Mouse (Mus musculus) embryonic facial prominence, embryonic 13.5 days (tissue): ENCODE data around the gene Lhfpl3. TPM values are rescaled to one million over a fixed set of nuclear protein-coding genes. Genes with fewer than 3 reads are reported as not detected.

Experiments
- ATAC-seq: fragments of 200-750 bp; cut with Nextera tagmentation; 2 replicates; pipeline ENCODE4 v1.8.0; 2017; ENCODE audit warnings: low read depth; ENCODE audit not compliant: insufficient number of reproducible peaks, insufficient read depth, low FRiP score, low TSS enrichment
- H3K27ac ChIP-seq: fragments of 300-500 bp; sonication (generic); 2 replicates; pipeline ENCODE4 v1.5.1; 2015; ENCODE audit warnings: moderate library complexity, mild to moderate bottlenecking, inconsistent platforms
- H3K27me3 ChIP-seq: fragments of 300-500 bp; sonication (generic); 2 replicates; pipeline ENCODE4 v1.6.1; 2015; ENCODE audit warnings: mild to moderate bottlenecking, inconsistent platforms
- H3K36me3 ChIP-seq: fragments of 300-500 bp; sonication (generic); 2 replicates; pipeline ENCODE4 v1.6.1; 2015; ENCODE audit warnings: mild to moderate bottlenecking, inconsistent platforms
- H3K4me1 ChIP-seq: fragments of 300-500 bp; sonication (generic); 2 replicates; pipeline ENCODE4 v1.6.1; 2015; ENCODE audit warnings: inconsistent platforms
- H3K4me2 ChIP-seq: fragments of 300-500 bp; sonication (generic); 2 replicates; pipeline ENCODE4 v1.6.1; 2015; ENCODE audit warnings: moderate library complexity, mild to moderate bottlenecking, inconsistent platforms
- H3K4me3 ChIP-seq: fragments of 300-500 bp; sonication (generic); 2 replicates; pipeline ENCODE4 v1.5.1; 2015; ENCODE audit warnings: mild to moderate bottlenecking, inconsistent platforms
- H3K9ac ChIP-seq: fragments of 300-500 bp; sonication (generic); 2 replicates; pipeline ENCODE4 v1.6.1; 2015; ENCODE audit warnings: mild to moderate bottlenecking, inconsistent platforms
- H3K9me3 ChIP-seq: fragments of 300-500 bp; sonication (generic); 2 replicates; pipeline ENCODE4 v1.6.1; 2016; ENCODE audit warnings: inconsistent platforms
- WGBS: fragments of 180-500 bp; shearing (Covaris S2); methylation state at CpG from one replicate; pipeline ENCODE4 v1.1.7; 2015; ENCODE audit warnings: mixed read lengths; 5-methylcytosine and 5-hydroxymethylcytosine counted together
- polyA plus RNA-seq: library from polyadenylated mRNA; unstranded; fragments of >200 nt; fragmentation: Nextera tagmentation; extraction: Ambion mirVana; gene quantifications from 2 replicates; pipeline ENCODE4 v1.2.1, GENCODE M21; 2015

Gene Lhfpl3
- polyA plus RNA-seq, 1 experiment from 2014 or later, result 0.87 TPM

DNA sequence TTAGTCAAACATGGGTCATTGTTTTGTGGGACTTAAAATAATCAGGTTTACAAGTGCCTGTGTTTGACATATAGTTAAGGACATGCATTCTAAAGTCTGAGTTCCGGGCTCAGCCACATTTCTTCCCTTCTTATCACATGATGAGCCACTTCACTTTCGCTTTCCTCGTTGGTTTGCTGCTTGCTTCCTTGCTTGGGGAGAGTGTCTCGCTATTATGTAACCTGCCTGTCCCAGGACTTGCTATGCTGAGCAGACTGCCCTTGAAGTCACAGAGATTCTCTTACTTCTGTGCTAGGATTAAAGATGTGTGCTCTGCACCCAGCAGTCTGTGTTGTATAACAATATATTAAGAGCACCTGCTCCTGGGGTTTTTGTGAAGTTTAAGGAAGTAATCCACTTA is 110.6 kb downstream of the Lhfpl3 start:
- no peak overlapping the region for H3K9ac ChIP-seq
- no peak for ATAC-seq
- no peak overlapping the region for H3K4me2 ChIP-seq
- H3K36me3 ChIP-seq, result no peaks in the 10 kb centered on the region
- no peaks in the 10 kb centered on the region; the same call in 1 of the 2 replicates for H3K27me3 ChIP-seq
- WGBS, result 76% methylated on average over 4 of the region's 4 CpGs
- H3K9me3 ChIP-seq, result no peaks in the 10 kb centered on the region
- no peak overlapping the region for H3K4me3 ChIP-seq
- no peak overlapping the region for H3K27ac ChIP-seq
- no peaks in the 10 kb centered on the region for H3K4me1 ChIP-seq

DNA sequence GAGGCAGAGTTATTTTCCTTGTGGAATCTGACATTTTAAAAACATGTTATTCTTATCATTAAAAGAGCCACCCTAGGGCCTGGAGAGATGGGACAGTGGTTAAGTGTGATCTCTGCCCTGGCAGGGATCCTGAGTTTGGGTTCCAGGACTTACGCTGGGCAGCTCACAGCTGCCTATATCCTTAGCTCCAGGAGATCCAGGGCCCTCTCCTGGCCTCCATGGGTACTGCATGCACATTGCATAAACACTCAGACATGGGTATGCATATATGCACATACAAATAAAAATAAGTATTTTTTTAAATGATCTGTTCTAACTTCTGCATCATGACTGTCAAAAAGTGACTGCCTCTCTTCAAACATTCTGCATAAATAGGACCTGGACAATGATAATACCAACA is 115.5 kb downstream of the Lhfpl3 start:
- no peak for ATAC-seq
- Histone ChIP-seq H3K27ac (no peak overlapping the region), H3K9ac (no peak overlapping the region), H3K36me3 (no peaks in the 10 kb centered on the region), H3K4me1 (no peaks in the 10 kb centered on the region), H3K27me3 (peaks cover under 1% of the 10 kb centered on the region), H3K9me3 (no peaks in the 10 kb centered on the region), H3K4me2 (no peak overlapping the region), H3K4me3 (no peak overlapping the region)
- 53% methylated on average over 1 of the region's 1 CpGs for WGBS

DNA sequence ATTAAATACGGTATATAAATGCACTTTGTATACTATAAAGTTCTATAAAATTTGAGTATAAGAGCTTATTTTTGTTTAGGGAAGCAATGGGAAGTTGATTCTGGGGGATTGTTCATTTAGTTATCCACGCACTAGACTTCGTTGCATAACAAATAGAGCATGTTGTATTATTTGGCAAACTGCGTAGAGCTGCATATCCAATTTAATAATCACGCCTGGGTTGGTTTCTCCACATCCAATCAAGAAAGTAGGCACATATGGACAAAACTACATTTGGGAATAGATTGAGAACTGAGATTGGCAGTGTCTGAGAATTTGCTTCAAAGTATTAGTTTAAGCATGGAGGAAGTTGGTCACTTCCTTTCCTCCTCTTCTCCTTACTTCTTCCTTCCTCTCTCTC is 123.2 kb downstream of the Lhfpl3 start:
- H3K36me3 ChIP-seq, result no peaks in the 10 kb centered on the region
- WGBS, result 59% methylated on average over 5 of the region's 5 CpGs
- H3K9ac ChIP-seq, result no peak overlapping the region
- H3K4me2 ChIP-seq, result no peak overlapping the region
- H3K27ac ChIP-seq, result no peak overlapping the region
- H3K27me3 ChIP-seq, result peaks cover 15% of the 10 kb centered on the region; the same call in 1 of the 2 replicates
- peaks cover 5% of the 10 kb centered on the region; the same call in 1 of the 2 replicates for H3K4me1 ChIP-seq
- no peak for ATAC-seq
- H3K9me3 ChIP-seq, result no peaks in the 10 kb centered on the region
- H3K4me3 ChIP-seq, result no peak overlapping the region

DNA sequence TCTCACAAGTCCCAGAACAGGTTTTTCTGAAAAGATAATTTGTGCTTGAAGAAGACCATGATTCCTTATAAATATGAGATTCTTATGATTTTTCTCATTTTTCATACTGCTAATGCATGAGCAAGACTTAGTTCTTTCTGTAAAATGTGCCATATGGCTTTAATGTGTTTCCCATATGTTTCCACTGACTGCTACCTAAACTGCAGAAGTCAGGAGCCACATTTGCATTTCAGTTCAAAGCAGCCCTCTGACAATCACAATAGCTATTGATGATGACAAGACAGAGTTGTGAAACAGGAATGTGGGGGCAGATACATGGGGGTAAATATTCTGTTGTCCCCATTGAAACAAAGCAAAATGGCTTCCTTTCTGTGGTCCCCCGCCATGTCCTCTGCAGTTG is 126.6 kb downstream of the Lhfpl3 start:
- H3K4me1 ChIP-seq, result peaks cover 5% of the 10 kb centered on the region; the same call in 1 of the 2 replicates
- 81% methylated on average over 1 of the region's 1 CpGs for WGBS
- no peak overlapping the region for H3K9ac ChIP-seq
- H3K36me3 ChIP-seq, result no peaks in the 10 kb centered on the region
- peaks cover 12% of the 10 kb centered on the region; the same call in 1 of the 2 replicates for H3K27me3 ChIP-seq
- H3K9me3 ChIP-seq, result no peaks in the 10 kb centered on the region
- H3K4me2 ChIP-seq, result no peak overlapping the region
- no peak for ATAC-seq
- no peak overlapping the region for H3K4me3 ChIP-seq
- H3K27ac ChIP-seq, result no peak overlapping the region

DNA sequence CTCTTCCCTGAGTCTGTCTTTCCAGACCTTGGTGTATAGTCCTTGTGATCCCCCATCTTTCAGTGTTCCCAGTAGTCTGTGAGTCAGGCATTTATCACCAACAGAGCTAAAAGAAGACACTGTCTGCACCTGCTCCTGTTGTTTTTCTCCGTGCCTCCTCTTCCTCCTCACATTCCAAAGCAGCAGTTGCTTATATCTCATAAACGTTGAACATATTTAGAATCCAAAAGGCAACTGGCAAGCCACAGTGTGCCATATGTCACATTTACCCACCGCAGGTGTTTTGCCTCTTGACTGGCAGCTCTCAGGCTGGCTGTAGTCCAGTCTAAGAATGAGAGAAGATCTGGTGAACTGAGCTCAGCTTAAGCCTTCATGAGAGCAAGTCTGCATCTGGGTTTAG is 142.5 kb downstream of the Lhfpl3 start:
- Histone ChIP-seq H3K4me1 (no peaks in the 10 kb centered on the region), H3K4me2 (no peak overlapping the region), H3K27me3 (no peaks in the 10 kb centered on the region; the same call in 1 of the 2 replicates), H3K9ac (no peak overlapping the region), H3K36me3 (no peaks in the 10 kb centered on the region), H3K4me3 (no peak overlapping the region), H3K9me3 (no peaks in the 10 kb centered on the region; the same call in 1 of the 2 replicates), H3K27ac (no peak overlapping the region)
- no peak for ATAC-seq
- 78% methylated on average over 3 of the region's 3 CpGs for WGBS

DNA sequence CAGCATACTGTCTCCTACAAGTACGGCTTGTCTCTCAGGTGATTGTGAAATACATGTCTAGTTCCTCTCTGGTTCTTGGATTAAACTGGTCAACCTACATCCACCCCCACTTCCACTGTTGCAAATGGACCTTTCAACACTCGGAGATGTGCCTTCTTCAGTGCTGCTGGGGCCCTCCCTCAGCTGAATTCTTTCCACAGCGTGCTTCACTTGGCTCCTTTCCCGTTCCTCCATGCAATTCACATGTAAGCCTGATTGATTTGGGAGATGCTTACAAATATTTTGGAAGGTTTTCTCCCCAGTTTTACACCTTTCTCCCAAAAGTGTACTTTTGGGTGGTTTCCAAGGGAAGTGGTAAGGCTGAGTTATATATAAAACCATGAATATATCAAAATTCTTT is 143.6 kb downstream of the Lhfpl3 start:
- no peaks in the 10 kb centered on the region for H3K4me1 ChIP-seq
- no peaks in the 10 kb centered on the region; the same call in 1 of the 2 replicates for H3K27me3 ChIP-seq
- ATAC-seq, result no peak
- H3K4me3 ChIP-seq, result no peak overlapping the region
- H3K27ac ChIP-seq, result no peak overlapping the region
- no peak overlapping the region for H3K4me2 ChIP-seq
- H3K9ac ChIP-seq, result no peak overlapping the region
- WGBS, result 75% methylated on average over 4 of the region's 4 CpGs
- no peaks in the 10 kb centered on the region; the same call in 1 of the 2 replicates for H3K9me3 ChIP-seq
- H3K36me3 ChIP-seq, result no peaks in the 10 kb centered on the region

DNA sequence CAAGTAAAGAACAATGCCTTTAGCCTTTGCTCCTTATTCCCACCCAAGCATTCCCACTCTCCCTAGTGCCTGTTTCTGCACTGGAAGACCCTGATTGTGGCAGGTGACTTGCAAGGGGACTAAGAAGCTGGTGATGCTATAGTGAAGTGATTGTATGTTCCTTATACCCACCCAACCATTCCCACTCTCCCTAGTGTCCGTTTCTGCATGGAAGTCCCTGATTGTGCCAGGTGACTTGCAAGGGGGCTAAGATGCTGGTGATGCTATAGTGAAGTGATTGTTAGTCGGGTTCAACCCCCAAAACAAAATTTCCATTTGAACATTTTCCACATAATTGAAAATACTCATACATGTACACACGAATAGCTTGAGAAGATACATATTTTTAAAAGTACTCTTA is 151.4 kb downstream of the Lhfpl3 start:
- no peak for ATAC-seq
- H3K9ac ChIP-seq, result no peak overlapping the region
- H3K4me3 ChIP-seq, result no peak overlapping the region
- H3K36me3 ChIP-seq, result no peaks in the 10 kb centered on the region
- no peaks in the 10 kb centered on the region for H3K4me1 ChIP-seq
- H3K9me3 ChIP-seq, result no peaks in the 10 kb centered on the region
- no peaks in the 10 kb centered on the region for H3K27me3 ChIP-seq
- no peak overlapping the region for H3K27ac ChIP-seq
- 84% methylated on average over 3 of the region's 3 CpGs for WGBS
- H3K4me2 ChIP-seq, result no peak overlapping the region

DNA sequence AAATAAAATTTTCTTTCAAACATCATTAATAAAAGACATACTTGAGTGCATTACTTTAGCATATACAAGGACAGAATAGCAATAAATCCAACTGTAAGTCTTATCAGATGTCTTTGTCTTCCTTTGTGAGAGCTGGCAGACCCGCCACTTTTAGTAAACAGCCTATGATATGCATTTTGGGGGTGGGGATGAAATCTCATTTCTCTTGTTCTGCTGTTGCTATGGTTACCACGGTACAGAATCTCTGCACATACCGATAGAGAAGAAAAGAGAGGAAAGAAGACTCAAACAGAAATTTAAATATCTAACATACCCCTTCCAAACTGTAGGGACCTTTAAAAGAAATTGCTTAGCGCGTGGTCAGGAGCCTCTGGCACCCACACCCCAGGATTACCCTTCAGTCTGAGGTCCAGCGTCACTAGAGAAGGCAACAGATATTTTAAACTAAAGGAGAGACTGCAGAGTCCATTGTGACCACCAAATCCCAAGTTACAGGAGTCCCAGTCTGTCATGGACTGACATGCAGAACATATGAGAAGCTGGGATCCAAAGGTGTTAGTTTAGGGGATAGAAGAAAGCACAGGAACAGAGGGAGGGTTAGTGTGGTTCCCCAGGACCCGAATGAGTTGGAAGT is 151.9 kb downstream of the Lhfpl3 start:
- Histone ChIP-seq H3K4me1 (no peaks in the 10 kb centered on the region), H3K36me3 (no peaks in the 10 kb centered on the region), H3K9ac (no peak overlapping the region), H3K4me3 (no peak overlapping the region), H3K9me3 (no peaks in the 10 kb centered on the region), H3K27ac (no peak overlapping the region), H3K27me3 (no peaks in the 10 kb centered on the region), H3K4me2 (no peak overlapping the region)
- WGBS, result 72% methylated on average over 7 of the region's 7 CpGs
- ATAC-seq, result no peak

DNA sequence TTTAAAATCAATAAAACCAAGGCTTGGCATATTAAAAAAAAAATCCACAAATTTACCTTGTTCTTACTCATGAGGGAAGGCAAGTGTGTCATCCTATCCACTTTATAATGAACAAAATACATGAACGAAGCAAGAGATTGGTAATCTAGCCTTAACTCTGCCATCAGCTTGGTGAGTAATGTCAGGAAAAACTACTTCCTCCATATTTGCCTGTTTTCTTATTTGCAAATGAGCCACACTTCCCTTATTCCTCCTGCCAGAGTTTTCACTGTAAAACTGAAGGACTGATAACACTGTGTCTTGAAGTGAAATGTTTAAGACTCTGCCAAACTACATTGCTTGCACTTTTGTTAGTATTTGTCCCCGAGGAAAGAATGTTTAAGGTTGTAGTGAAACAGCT is 152.7 kb downstream of the Lhfpl3 start:
- 83% methylated on average over 2 of the region's 2 CpGs for WGBS
- H3K27me3 ChIP-seq, result no peaks in the 10 kb centered on the region
- no peaks in the 10 kb centered on the region for H3K4me1 ChIP-seq
- H3K4me3 ChIP-seq, result no peak overlapping the region
- no peak overlapping the region for H3K27ac ChIP-seq
- no peaks in the 10 kb centered on the region for H3K9me3 ChIP-seq
- H3K9ac ChIP-seq, result no peak overlapping the region
- ATAC-seq, result no peak
- H3K36me3 ChIP-seq, result no peaks in the 10 kb centered on the region
- H3K4me2 ChIP-seq, result no peak overlapping the region

DNA sequence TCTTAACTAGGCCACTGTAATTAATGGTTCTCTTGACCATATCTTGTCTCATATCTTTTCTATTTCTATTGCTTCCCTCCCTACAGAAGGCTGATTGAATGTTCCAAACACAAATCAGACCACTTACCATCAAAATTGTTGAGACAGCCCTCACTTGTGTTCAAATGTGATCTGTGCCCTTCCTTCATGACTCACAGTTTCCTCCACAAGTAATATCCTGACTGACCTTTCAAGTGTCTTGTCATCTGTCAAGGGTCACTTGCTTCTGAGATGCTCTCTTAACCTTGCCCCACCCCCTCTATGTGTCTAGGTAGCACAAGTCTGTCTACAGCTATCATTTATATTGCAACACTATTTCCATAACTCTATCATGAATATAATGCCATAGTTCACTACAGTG is 154.1 kb downstream of the Lhfpl3 start:
- Histone ChIP-seq H3K4me1 (no peaks in the 10 kb centered on the region), H3K36me3 (no peaks in the 10 kb centered on the region), H3K9me3 (no peaks in the 10 kb centered on the region), H3K27ac (no peak overlapping the region), H3K27me3 (no peaks in the 10 kb centered on the region), H3K4me3 (no peak overlapping the region), H3K9ac (no peak overlapping the region), H3K4me2 (no peak overlapping the region)
- ATAC-seq, result no peak

DNA sequence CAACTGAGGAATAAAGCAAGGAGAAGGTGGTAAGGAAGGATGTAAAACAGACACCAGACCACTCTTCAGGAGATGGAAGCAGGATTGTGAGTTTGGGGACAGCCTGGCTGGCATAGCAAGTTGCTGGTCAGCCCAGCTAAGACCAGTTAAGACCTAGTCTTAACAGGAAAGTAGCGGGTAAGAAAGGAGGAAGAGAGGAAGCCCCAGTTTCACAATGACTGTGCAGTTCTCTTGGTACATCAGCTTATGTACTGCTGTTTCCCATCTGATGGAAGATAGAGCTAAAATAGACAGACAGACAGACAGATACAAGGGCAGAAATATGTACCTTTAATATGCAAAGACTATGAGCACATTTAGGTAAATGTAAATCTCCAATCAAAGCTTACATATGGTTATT is 171.3 kb downstream of the Lhfpl3 start:
- no peak overlapping the region for H3K27ac ChIP-seq
- WGBS, result 77% methylated on average over 1 of the region's 1 CpGs
- H3K36me3 ChIP-seq, result no peaks in the 10 kb centered on the region
- no peak overlapping the region for H3K9ac ChIP-seq
- no peak for ATAC-seq
- no peak overlapping the region for H3K4me3 ChIP-seq
- no peaks in the 10 kb centered on the region for H3K4me1 ChIP-seq
- H3K27me3 ChIP-seq, result no peaks in the 10 kb centered on the region
- H3K4me2 ChIP-seq, result no peak overlapping the region
- H3K9me3 ChIP-seq, result no peaks in the 10 kb centered on the region

DNA sequence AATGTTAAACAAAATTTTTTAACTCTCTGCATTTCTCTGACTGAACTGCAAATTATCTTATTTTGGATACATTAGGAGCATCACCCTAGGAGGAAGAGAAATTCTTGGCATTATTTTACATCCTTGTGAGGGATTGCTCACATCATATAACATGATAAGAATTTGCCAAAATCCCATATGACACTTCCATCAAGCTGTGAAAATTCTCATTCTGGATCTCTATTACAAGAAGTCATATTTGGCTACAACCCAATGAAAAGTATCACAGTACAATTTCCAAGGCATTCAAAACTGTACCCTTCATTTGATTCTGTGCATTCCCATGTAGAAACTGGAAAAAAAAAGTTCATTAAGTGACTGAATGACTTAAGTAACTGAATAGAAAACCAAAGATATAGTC is 180.3 kb downstream of the Lhfpl3 start:
- Histone ChIP-seq H3K27ac (no peak overlapping the region), H3K27me3 (no peaks in the 10 kb centered on the region), H3K36me3 (no peaks in the 10 kb centered on the region), H3K9me3 (no peaks in the 10 kb centered on the region), H3K4me2 (no peak overlapping the region), H3K4me3 (no peak overlapping the region), H3K9ac (no peak overlapping the region), H3K4me1 (no peaks in the 10 kb centered on the region)
- ATAC-seq, result no peak
